Mouse (Mus musculus) CH12.LX (cell line): ENCODE data around the gene Sorcs3. TPM values are rescaled to one million over a fixed set of nuclear protein-coding genes. Genes with fewer than 3 reads are reported as not detected.

Experiments
- DNase-seq: peaks from one replicate; pipeline ENCODE4 v3.0.0-alpha.2; 2013; ENCODE audit errors: extremely low read depth
- H3K27ac ChIP-seq: 2 replicates; pipeline ENCODE4 v1.5.1; 2012; ENCODE audit warnings: low read depth, mild to moderate bottlenecking, control low read depth, moderate library complexity; ENCODE audit not compliant: insufficient read depth
- H3K27me3 ChIP-seq: replicated peaks from 2 replicates; pipeline ENCODE3; 2012; ENCODE audit warnings: inconsistent platforms
- H3K36me3 ChIP-seq, 2 experiments: replicated peaks in 1 of 2; 2 replicates each; pipeline versions ENCODE3 to v1.6.1; 2012; ENCODE audit warnings: inconsistent platforms in 1 of 2, low read length in 1 of 2, mild to moderate bottlenecking in 1 of 2, mixed read lengths in 1 of 2, moderate library complexity in 1 of 2; ENCODE audit not compliant: control insufficient read depth in 1 of 2, insufficient read depth in 1 of 2
- H3K4me1 ChIP-seq, 2 experiments: 2 replicates each; pipeline ENCODE4 v1.6.1; 2012; ENCODE audit warnings: inconsistent platforms in 1 of 2, moderate library complexity in 1 of 2; ENCODE audit not compliant: insufficient read depth in 2 of 2, control insufficient read depth in 1 of 2
- H3K4me2 ChIP-seq: 2 replicates; pipeline ENCODE4 v1.6.1; 2012; ENCODE audit warnings: low read depth, mild to moderate bottlenecking, control low read depth; ENCODE audit not compliant: poor library complexity, insufficient read depth, severe bottlenecking
- H3K4me3 ChIP-seq, 3 experiments: fragments of 150-350 bp in 1 of 3; sonication (generic) in 1 of 3; replicated peaks in 1 of 3; 2 replicates each; pipeline versions ENCODE3 to v1.5.1; 2011 to 2012; ENCODE audit warnings: low read depth in 2 of 3, low read length in 2 of 3, mild to moderate bottlenecking in 2 of 3, moderate library complexity in 2 of 3, control low read depth in 1 of 3, improper control_type of control experiment in 1 of 3, inconsistent platforms in 1 of 3, mixed read lengths in 1 of 3; ENCODE audit not compliant: poor library complexity in 1 of 3
- H3K79me2 ChIP-seq: replicated peaks from 2 replicates; pipeline ENCODE4 v1.6.1; 2012; ENCODE audit warnings: mild to moderate bottlenecking, moderate library complexity; ENCODE audit not compliant: control insufficient read depth, poor library complexity, insufficient read depth, severe bottlenecking; ENCODE audit errors: extremely low read depth
- H3K9ac ChIP-seq: 2 replicates; pipeline ENCODE4 v1.6.1; 2012; ENCODE audit warnings: low read depth, mild to moderate bottlenecking, control low read depth, moderate library complexity; ENCODE audit not compliant: insufficient read depth
- H3K9me3 ChIP-seq: replicated peaks from 2 replicates; pipeline ENCODE3; 2012; ENCODE audit warnings: low read length, inconsistent platforms, mixed read lengths
- BHLHE40 ChIP-seq: IDR thresholded peaks from 2 replicates; pipeline ENCODE4 v1.6.1; 2011; ENCODE audit warnings: mild to moderate bottlenecking, low read depth, low read length, improper control_type of control experiment
- CHD1 ChIP-seq: IDR thresholded peaks from 2 replicates; pipeline ENCODE4 v1.6.1; 2012; ENCODE audit warnings: low read depth, low read length, improper control_type of control experiment, inconsistent platforms
- CHD2 ChIP-seq: IDR thresholded peaks from 2 replicates; pipeline ENCODE4 v1.6.1; 2011; ENCODE audit warnings: low read length, improper control_type of control experiment
- CTCF ChIP-seq, 2 experiments: IDR thresholded peaks in 1 of 2; conservative IDR thresholded peaks in 1 of 2; 2 replicates each; pipeline ENCODE4 v1.5.1; 2011 to 2012; ENCODE audit warnings: low read depth in 2 of 2, low read length in 2 of 2, improper control_type of control experiment in 1 of 2, inconsistent platforms in 1 of 2, mild to moderate bottlenecking in 1 of 2, moderate library complexity in 1 of 2
- IRF4 ChIP-seq: IDR thresholded peaks from 2 replicates; pipeline ENCODE4 v1.6.1; 2014; ENCODE audit warnings: low read depth, mild to moderate bottlenecking, inconsistent platforms, low read length, improper control_type of control experiment
- JUN ChIP-seq: IDR thresholded peaks from 2 replicates; pipeline ENCODE4 v1.6.1; 2011; ENCODE audit warnings: low read depth, mild to moderate bottlenecking, low read length, improper control_type of control experiment, moderate library complexity; ENCODE audit not compliant: insufficient read depth
- JUND ChIP-seq: conservative IDR thresholded peaks from 2 replicates; pipeline ENCODE4 v1.6.1; 2011; ENCODE audit warnings: low read depth, low read length, improper control_type of control experiment
- KAT2A ChIP-seq: IDR thresholded peaks from 2 replicates; pipeline ENCODE4 v1.6.1; 2012; ENCODE audit warnings: low read length, improper control_type of control experiment, inconsistent platforms; ENCODE audit not compliant: insufficient replicate concordance
- MAFK ChIP-seq: IDR thresholded peaks from 2 replicates; pipeline ENCODE4 v1.6.1; 2011; ENCODE audit warnings: low read length, improper control_type of control experiment; ENCODE audit not compliant: insufficient replicate concordance
- MAX ChIP-seq: IDR thresholded peaks from 2 replicates; pipeline ENCODE4 v1.6.1; 2011; ENCODE audit warnings: low read length, improper control_type of control experiment
- MAZ ChIP-seq: IDR thresholded peaks from 2 replicates; pipeline ENCODE4 v1.6.1; 2012; ENCODE audit warnings: low read depth, mild to moderate bottlenecking, inconsistent platforms, low read length, improper control_type of control experiment, moderate library complexity
- MYC ChIP-seq: IDR thresholded peaks from 2 replicates; pipeline ENCODE4 v1.6.1; 2011; ENCODE audit warnings: low read depth, mild to moderate bottlenecking, improper control_type of control experiment, low read length
- RAD21 ChIP-seq: IDR thresholded peaks from 2 replicates; pipeline ENCODE4 v1.6.1; 2011; ENCODE audit warnings: low read depth, mild to moderate bottlenecking, low read length, improper control_type of control experiment, moderate library complexity
- RCOR1 ChIP-seq: conservative IDR thresholded peaks from 2 replicates; pipeline ENCODE4 v1.6.1; 2012; ENCODE audit warnings: low read depth, mild to moderate bottlenecking, inconsistent platforms, low read length, improper control_type of control experiment
- SIN3A ChIP-seq: IDR thresholded peaks from 2 replicates; pipeline ENCODE4 v1.6.1; 2012; ENCODE audit warnings: low read length, improper control_type of control experiment, inconsistent platforms
- SMC3 ChIP-seq: IDR thresholded peaks from 2 replicates; pipeline ENCODE4 v1.6.1; 2011; ENCODE audit warnings: low read depth, low read length, improper control_type of control experiment
- TBP ChIP-seq: conservative IDR thresholded peaks from 2 replicates; pipeline ENCODE4 v1.6.1; 2011; ENCODE audit warnings: low read depth, low read length, improper control_type of control experiment
- USF1 ChIP-seq: IDR thresholded peaks from 2 replicates; pipeline ENCODE4 v1.6.1; 2014; ENCODE audit warnings: low read depth, mild to moderate bottlenecking, inconsistent platforms, low read length, improper control_type of control experiment
- ZC3H11A ChIP-seq: IDR thresholded peaks from 2 replicates; pipeline ENCODE4 v1.6.1; 2012; ENCODE audit warnings: low read depth, mild to moderate bottlenecking, inconsistent platforms, low read length, improper control_type of control experiment
- ZKSCAN1 ChIP-seq: IDR thresholded peaks from 2 replicates; pipeline ENCODE4 v1.6.1; 2012; ENCODE audit warnings: low read depth, inconsistent platforms, low read length, improper control_type of control experiment, borderline replicate concordance
- ZNF384 ChIP-seq: IDR thresholded peaks from 2 replicates; pipeline ENCODE4 v1.6.1; 2012; ENCODE audit warnings: low read depth, low read length, improper control_type of control experiment, inconsistent platforms
- dilution Hi-C: fragments of 300-500 bp; cut with MboI; formaldehyde crosslinking; loops from 2 replicates; pipeline ENCODE4 v1.14.3; 2020; ENCODE audit warnings: low sequenced_read_pairs; ENCODE audit not compliant: extremely low pct_unique_long_range_greater_than_20kb, extremely low pct_ligation_motif_present
- in situ Hi-C: fragments of 300-500 bp; cut with MboI; formaldehyde crosslinking; loops from 3 replicates; pipeline ENCODE4 v1.14.3; 2019; ENCODE audit warnings: low sequenced_read_pairs, low pct_ligation_motif_present, low pct_unique_long_range_greater_than_20kb, mixed read lengths
- polyA plus RNA-seq: library from polyadenylated mRNA; unstranded; fragments of >175 nt; gene quantifications from 2 replicates; pipeline ENCODE4 v1.2.1, GENCODE M21; 2012; ENCODE audit warnings: low read depth; ENCODE audit not compliant: insufficient read length
- total RNA-seq, 2 experiments: library from RNA; depleted of rRNA; stranded (reverse); fragments of 300-350 nt in 1 of 2; fragments of >200 nt in 1 of 2; gene quantifications; 2 replicates each; pipeline ENCODE4 v1.2.3; 2012 to 2014

Sorcs3 gene
- total and polyA plus RNA-seq, 3 experiments = not detected

- Histone ChIP-seq H3K27me3 (no peaks in the 10 kb centered on the region), H3K79me2 (no peaks in the 10 kb centered on the region), H3K4me1 (no peaks in the 10 kb centered on the region), H3K9ac (no peak overlapping the region), H3K27ac (no peak overlapping the region), H3K4me2 (no peak overlapping the region), H3K4me3 (no peak overlapping the region), H3K36me3 (no peaks in the 10 kb centered on the region), H3K9me3 (peaks cover 86% of the 10 kb centered on the region)
- in situ Hi-C loops (no loop called here), dilution Hi-C loops (no loop called here)
- TF ChIP-seq CHD2 (no peak), TBP (no peak), CHD1 (no peak), RAD21 (no peak)
- no peak for DNase-seq
Observed at GRCm38 (mm10) chr19:48328171-48328570, 122.3 kb downstream of the Sorcs3 start.

GRCm38 (mm10) chr19:48331640-48332039 is 125.8 kb downstream of the Sorcs3 start:
- in situ Hi-C loops = no loop called here
- Histone ChIP-seq H3K4me1 (no peaks in the 10 kb centered on the region), H3K27ac (no peak overlapping the region), H3K36me3 (no peaks in the 10 kb centered on the region), H3K27me3 (no peaks in the 10 kb centered on the region), H3K4me3 (no peak overlapping the region), H3K9me3 (peaks cover 83% of the 10 kb centered on the region), H3K4me2 (no peak overlapping the region), H3K9ac (no peak overlapping the region), H3K79me2 (no peaks in the 10 kb centered on the region)
- TF ChIP-seq CTCF (conservative IDR thresholded peaks at IDR 0.05 in 1 of 2, IDR thresholded peaks at IDR 0.05 in 1 of 2; ENCODE audit: low read depth in 2 of 2, low read length in 2 of 2) = no peak
- no peak for TF ChIP-seq MYC
- no peak for TF ChIP-seq JUND
- TF ChIP-seq MAFK = no peak
- no peak for TF ChIP-seq MAZ
- no peak for TF ChIP-seq TBP
- no peak for TF ChIP-seq BHLHE40
- no peak for TF ChIP-seq IRF4
- no peak for TF ChIP-seq SMC3
- TF ChIP-seq ZC3H11A = no peak
- TF ChIP-seq KAT2A = no peak
- no peak for TF ChIP-seq JUN
- no peak for TF ChIP-seq MAX
- no peak for TF ChIP-seq USF1
- TF ChIP-seq RCOR1 = no peak
- no peak for TF ChIP-seq SIN3A
- TF ChIP-seq ZNF384 = no peak
- no peak for TF ChIP-seq ZKSCAN1
- dilution Hi-C loops = no loop called here
- DNase-seq = no peak
